Mouse (Mus musculus): ENCODE results near the gene Focad. TPM values are rescaled to one million over a fixed set of nuclear protein-coding genes. Genes with fewer than 3 reads are reported as not detected.

The Focad gene
- total RNA-seq, 2 experiments from 2014 or later, result 56.9 to 59.4 TPM

DNA sequence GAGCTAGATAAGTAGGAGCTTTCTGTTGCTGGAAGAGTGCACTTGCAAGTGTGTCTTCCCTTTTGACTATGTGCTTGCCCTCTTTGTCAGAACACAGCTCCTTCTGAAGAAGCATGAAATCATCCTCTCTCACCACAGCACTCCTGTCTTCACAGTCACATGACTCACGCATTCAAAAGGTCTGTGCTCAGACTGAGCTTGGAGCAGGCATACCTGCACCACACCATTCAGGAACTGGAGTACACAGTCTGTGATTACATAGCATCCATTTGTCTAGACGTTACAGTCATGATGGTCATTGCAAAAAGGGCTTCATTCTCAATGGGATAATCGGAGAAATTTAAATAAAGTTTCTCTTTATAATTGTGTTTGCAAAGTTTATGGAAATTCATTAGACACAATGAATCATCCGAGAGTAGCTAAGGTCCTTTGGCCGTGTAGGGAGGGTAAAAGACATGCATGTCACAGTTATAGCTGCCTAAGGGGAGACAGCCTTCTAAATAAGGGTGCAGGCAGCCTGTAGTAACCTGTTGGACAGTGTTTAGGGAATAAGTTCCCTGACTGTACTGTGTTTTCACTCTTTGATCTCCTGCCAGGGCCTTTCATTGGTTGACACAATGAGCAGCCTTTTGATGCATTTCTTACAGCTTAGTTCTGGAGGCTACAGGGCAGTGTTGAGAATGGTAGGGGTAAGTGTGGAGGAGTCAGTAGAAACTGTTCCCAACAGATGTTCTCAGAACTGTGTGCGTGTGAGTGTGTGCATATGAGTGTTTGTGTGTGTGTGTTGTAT is 206.6 kb downstream of the Focad start:
- no peak for DNase-seq (ENCODE audit: low spot score in 2 of 2)

DNA sequence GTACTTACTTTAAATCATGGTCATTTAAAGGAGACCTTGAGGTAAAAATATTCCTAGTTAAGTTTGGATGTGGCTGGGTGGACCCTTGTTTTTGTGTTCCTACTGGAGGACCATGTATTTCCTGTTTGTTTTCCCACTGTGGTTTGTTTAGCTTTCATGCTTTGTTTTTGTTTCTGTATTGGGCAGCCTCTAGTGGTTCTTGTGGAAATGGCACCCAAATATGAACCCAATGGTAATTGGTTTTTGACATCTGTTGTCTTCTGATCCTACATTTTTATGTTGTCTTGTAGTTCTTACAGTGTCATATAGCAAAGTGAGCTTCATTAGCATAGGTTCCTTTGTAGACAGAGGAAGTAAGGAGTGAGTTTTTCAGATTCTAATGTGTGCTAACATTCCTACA is 207.9 kb downstream of the Focad start:
- DNase-seq (ENCODE audit: low spot score in 2 of 2), result peak in 1 of 2 experiments; percentile 62

DNA sequence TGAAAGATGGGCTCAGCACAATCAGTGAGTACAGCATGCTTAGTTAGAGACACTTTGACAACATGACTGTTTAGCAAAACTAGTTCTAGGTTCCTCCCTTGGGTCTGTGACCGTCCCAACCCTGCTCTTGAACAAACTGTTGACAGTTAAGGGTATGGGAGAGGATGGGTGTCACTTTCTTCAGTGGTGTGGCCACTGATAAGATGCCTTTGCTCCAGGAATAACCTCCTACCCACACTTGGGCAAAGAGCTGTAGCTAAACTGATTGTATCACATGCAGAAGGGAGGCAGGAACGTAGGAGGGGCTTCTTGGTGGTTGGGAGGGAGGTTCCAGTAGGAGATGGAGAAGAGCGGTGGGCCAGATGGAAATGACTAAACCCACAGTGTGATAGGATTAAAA is 213.3 kb downstream of the Focad start:
- no peak for DNase-seq (ENCODE audit: low spot score in 2 of 2)

DNA sequence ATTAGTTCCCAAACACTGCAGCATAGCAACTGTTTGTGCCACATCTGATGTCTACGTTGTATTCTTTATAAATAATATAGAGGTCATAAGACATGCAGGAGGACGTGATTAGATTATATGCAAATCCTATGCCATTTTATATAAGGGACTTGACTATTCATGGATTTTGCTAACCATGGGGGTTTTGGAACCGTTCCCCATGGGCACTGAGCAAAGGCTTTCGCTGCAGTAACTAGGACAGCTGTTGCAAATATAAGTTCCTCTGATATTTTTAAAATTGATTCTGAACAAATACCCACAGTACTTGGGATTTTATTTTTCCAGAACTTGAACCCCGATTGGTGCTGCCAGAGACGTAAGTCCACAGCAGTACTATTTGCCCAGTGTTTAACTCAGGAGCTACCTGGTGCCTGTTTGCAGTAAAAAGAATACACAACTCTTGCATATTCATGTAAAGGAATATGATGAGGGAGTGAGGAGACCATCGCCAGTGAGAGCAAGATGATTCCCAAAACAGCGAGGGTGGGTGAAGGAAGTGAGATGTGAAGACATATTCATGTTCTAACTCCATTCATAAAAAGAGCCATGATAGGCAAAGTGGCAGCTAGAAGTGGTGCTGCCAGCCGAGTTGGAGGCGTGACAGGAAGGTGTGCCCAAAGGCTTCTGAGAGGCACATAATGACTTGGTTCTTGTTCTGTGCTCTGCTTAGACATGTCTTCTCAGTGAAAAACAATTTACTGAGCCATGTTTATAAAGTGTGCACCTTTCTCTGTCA is 214.1 kb downstream of the Focad start:
- no peak for DNase-seq (ENCODE audit: low spot score in 2 of 2)

DNA sequence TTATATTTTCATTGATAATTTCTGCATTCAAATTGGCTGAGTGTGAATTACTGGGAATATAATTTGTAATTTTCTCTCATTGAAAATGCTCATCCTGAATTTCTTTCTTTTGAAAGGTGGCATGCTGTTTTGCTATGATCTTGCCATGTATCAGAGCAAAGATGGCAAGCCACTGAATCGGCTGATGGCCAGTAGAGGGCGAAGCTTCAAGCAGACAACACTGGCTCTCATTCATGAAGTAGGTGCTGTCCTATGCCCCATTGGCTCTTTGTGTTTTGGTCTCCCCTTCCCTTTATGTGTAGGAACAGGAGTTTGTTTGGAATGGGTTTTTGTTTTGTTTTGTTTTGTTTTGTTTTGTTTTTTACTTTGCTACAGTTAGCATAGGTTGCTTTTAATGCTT is 215.2 kb downstream of the Focad start:
- peak; percentile 24 to 57 for DNase-seq (ENCODE audit: low spot score in 2 of 2)

DNA sequence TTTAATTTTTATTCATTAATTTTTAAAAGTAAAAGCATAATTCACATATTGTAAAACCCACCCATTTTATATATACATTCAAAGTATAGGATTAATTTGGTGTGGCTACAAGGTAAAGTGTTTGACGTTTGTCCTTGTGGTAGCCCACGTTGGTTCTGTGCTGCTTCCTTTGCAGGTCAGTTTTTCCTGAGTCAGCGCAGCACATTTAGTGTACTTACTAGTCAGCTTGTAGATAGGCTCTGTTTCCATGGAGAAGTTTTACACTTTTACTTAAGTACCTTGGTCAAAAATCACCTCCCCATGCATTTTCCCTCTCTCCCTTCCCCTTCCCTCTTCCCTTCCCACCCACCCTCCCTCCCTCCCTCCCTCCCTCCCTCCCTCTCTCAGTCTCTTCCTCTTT is 220.5 kb downstream of the Focad start:
- no peak for DNase-seq (ENCODE audit: low spot score in 2 of 2)

DNA sequence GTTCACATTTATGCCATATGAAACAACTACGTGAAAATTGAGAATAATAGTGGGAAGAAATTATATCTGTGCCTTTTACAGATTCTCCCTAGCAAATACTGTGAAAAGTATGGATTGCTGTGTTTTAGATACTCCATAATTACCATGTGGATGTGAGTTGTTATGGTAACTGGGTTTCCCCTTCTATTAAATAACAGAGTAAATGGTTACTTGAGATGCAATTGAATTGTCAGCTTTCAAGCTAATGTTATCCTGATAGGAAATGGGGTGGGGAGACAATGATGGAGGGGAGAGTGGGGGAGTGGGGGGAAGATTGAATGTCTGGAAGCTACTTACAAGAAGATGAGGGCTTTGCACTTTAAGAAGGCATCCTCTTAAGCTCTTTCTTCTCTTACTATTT is 225.6 kb downstream of the Focad start:
- no peak for DNase-seq (ENCODE audit: low spot score in 2 of 2)

DNA sequence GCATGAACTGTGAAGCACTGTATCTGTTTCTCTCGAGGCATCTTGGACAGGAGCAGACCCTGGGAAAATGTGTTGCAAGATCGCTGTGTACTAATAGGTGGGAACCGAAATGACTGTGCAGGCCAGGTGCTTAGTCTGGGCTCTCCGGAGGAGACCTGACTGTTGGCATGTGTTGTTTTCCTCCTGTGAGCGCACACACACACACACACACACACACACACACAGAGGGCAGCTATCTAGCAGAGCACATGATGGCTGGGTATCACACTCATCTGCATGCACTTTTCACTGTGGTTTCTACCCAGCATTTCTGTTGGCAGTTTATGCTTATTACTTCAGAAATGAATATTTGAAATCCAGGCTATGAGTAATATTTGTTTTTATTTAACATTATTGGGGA is 231.0 kb downstream of the Focad start:
- no peak for DNase-seq (ENCODE audit: low spot score in 2 of 2)

DNA sequence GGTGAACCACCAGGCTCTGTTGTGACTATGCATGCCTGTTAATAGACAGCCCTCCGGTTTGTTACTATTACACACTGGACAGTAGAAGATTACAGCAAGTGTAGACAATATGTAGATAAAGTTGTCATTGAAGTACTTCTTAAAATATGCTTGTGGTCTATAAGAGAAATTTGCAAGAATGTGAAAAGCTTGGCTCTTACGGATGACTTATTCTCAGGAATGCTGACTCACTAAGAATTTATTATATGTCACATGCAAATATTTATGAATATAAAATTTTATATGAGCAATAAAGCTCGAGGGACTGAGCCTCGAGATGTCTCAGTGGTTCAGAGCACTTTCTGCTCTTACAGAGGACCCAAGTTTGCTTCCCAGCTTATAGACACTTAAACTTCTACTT is 240.1 kb downstream of the Focad start:
- no peak for DNase-seq (ENCODE audit: low spot score in 2 of 2)

DNA sequence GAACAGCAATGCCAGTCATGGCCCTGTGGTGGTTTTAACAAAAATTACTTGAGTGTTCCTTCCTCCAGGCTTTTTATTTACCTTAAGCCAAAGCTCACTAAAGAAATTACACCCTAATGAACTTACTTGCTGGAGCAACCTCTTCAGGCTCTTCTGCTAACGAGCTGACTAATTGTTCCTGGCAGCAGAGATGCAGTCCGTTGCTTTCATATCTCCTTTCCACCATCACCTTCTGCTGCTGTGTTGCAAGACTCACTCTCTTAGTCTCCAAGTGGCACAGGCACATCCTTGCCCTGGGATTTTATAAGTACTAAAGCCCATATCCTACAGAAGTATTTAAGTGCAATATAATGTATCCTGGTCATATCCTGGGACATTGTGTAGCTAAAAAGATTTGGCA is 242.3 kb downstream of the Focad start:
- DNase-seq (ENCODE audit: low spot score in 2 of 2), result no peak

DNA sequence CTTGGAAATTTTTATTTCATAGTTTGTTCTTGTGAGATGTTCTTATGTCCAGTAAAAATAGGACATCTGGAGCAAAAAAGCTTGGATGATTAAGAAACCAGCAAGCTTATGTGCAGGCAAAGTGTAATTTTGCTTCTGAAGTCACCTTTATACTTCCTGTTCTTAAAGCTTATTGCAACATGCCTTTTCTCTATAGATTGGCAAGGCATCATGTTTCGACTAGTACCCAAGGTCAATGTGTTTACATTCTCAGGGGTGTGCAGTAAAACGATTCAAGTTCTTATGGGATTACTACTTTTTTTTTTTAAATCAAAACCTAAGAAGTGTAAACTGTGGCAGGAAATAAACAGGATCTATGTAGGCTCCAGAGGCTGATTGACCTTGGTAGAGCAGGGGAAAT is 242.9 kb downstream of the Focad start:
- DNase-seq (ENCODE audit: low spot score in 2 of 2), result no peak

DNA sequence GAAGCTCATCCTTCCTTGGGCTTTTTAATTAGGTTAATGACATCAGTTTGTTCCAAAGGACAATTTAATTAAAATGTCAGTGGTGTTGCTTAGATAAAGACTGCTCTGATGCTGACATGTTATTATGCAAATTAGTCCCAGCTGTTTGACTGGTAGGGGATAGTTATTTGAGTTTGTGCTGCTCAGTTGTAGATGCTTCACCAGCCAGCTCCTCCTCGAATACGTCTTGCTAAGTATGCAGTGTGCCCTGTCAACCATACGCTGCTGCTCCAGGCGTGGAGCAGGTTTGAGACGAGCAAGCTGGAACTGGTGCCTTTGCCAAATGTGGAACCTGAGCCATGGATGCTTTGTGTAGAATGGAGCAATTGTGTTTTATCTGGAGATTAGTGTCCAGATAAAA is 243.7 kb downstream of the Focad start:
- no peak for DNase-seq (ENCODE audit: low spot score in 2 of 2)

DNA sequence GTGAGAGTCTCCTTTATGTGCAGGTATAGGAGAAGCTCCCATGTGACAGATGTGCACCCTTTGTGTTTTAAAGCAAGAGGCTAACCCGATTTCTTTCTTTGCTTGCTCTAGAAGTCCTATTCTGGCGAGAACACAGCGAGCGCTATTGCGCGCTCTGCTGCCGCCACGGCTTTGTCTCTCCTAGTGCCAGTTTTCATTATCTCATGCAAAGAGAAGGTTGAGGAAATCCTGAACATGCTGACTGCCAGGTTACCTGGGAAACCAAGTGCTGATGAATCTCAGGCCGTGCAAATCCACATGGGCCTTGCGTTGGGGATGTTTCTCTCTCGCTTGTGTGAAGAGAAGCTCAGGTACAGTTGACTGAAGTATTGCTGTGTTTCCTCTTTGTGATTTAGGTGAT is 250.0 kb downstream of the Focad start:
- DNase-seq (ENCODE audit: low spot score in 2 of 2), result peak; percentile 38 to 71

DNA sequence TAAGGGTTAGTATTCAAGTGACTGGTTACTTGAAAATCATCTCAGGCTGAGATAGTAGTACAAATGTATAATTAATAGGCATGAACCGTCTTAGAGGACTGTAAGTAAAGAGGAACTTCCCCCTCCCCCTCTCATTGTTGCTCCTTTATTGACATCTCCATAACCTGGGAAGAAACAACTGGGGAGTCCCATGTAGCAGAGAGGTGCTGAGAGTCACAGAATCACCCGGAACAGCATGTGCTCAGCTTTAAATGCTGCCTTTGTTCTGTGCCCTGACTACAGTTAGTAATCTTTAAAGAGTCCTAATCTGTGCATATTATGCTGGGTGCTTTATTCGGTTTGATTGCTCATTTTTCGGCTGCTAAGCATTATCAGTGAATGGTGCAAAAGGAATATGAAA is 250.6 kb downstream of the Focad start:
- DNase-seq (ENCODE audit: low spot score in 2 of 2), result no peak

DNA sequence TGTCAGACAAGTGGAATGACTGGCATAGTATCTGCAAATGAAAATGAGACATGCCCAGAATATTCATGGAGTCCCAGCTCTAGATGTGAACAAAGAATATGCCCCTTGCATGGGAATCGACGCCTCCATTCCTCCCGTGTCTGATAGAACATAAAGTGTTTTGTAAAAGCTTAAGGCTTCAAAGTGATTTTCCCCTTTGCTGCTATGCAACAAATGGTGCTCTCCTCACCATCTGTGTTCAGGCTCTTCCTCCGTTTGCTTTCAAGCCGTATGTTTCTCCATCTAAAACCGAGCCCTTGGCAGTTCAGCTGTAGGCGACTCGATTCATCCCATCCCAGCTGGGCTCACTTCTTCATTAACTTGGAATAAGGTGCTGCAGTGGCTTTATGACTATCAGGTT is 251.5 kb downstream of the Focad start:
- DNase-seq (ENCODE audit: low spot score in 2 of 2), result peak; percentile 62 to 81

DNA sequence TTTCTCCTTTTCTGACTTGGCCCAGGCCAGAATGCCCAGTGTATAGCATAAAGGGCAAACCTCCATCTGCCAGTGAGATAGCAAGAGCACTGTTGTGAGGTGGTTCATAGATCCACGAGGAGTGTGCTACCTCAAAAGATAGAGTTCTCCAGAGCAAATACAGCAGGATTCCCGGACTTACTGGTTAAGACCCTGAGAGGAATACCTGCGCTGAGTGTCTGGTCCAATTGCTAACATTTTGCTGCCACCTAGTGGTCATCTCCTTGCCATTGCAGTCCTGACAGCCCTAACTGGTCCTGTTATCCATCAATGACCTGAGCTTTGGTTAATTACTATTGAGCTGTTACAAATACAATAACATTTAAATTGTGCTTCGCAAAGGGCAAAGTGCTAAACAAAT is 256.5 kb downstream of the Focad start:
- DNase-seq (ENCODE audit: low spot score in 2 of 2), result peak; percentile 47 to 87

DNA sequence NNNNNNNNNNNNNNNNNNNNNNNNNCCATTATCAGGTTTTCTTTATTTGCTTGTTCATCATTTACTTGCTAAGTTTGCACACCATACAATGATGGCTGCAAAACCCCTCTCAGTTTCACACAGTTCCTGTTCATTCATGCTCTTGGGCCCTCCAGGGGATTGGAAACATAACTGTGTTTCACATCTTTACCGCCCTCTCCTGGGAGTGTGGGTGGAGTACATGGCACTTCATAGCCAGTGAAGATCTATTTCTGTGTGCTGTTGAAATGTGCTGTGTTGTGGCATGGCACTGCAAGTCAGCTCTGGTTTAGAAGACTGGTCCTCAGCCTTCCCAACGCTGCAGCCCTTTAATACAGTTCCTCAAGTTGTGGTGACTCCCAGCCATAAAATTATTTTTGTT is 262.2 kb downstream of the Focad start:
- DNase-seq (ENCODE audit: low spot score in 2 of 2), result peak in 1 of 2 experiments; percentile 36

DNA sequence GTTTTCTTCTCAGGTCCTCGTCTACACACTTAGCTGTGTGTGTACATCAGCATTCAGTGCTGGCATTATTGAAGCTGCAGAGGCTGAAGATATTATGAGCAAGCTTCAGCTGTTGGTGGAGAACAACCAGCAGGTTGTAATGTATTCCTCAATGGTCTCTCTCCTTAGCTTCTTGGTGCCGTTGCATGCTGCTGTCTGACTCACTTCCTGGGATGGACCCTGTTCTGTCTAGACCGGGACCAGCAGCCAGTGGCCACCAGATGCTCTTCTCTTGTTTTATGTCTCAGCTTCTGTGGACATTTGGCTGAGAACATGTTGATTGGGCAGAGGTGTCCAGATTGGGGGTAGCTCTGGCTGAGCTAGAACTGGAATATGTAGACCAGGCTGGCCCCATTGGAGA is 263.0 kb downstream of the Focad start:
- no peak for DNase-seq (ENCODE audit: low spot score in 2 of 2)

DNA sequence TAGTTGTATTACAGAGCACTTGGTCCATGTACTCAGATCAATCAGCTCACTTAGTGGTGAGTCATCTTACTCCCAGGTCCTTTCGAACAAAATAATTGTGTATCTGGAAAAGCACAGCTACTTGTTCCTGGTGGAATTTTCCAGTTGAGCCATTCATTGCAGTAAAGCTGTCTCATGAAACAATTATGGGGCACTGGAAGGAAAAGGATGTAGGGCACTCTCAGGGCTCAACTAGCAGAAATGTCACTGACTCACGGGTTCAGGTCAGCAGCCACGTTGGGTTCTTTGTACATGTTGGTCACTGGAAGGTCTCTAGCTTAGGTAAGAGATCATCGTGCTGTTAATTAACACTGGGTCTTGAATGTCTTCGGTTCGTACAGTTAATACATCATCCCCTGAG is 275.5 kb downstream of the Focad start:
- no peak for DNase-seq (ENCODE audit: low spot score in 2 of 2)

DNA sequence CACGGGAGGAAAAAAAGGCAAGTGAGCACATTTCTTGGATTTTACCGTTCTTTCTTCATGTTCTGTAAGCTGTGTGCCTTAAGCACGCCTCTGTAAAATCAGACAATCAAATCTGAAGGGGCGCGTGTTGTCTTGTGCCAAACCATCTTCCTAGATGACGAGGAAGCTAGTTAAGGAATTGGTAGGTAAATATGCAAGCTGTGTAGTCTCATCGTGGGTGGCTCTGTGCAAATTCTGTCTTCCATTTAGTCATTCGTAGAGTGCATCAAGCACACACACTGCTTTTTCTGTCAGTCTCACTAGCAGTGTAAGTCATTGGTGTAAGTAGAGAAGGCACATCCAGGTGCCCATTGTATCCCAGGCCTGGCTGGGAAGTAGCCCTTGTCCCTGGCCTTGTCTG is 276.4 kb downstream of the Focad start:
- DNase-seq (ENCODE audit: low spot score in 2 of 2), result peak in 1 of 2 experiments; percentile 44

DNA sequence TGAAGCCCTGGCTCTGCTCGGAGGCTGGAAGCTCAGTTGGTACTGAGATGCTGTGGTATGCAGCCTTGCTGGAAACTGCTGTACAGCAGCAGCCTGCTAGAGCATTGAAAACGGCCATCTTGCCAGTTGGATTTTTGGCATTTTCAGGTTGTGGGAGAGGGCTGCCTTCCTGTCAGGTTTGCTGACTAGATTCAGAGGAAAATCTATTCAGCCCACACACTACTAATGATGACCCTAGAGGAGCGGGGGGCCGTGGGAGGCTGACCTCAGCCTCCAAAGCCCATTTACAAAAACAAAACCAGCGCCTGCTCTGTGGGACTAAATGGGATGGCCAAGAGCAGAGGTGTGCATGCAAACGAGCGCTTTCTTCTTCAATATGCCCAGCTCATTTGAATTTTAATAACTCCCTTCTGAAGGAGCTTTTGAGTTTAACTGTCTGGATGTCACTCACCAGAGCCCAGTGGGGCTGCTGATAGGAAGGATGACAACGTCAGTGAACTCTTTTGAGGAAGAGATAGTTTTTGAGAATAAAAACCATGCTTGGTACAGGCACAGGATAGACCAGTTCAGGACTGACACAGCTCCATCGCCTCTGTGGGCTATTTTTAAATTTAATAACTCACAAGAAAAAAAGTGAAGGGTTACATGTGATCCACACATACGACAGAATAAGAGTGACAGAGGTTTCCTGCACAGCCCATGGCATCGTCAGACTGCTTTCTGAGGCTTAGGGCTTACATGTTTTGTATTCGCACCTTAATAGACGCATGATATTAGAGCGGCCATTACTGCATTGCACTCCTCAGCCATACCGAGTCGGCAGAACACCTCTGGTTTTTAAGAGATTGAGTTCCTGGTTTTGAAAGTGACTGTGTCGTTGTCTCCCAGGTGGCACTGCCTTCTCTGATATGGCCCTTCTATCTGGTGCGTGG is 278.1 kb downstream of the Focad start:
- no peak for DNase-seq (ENCODE audit: low spot score in 2 of 2)

DNA sequence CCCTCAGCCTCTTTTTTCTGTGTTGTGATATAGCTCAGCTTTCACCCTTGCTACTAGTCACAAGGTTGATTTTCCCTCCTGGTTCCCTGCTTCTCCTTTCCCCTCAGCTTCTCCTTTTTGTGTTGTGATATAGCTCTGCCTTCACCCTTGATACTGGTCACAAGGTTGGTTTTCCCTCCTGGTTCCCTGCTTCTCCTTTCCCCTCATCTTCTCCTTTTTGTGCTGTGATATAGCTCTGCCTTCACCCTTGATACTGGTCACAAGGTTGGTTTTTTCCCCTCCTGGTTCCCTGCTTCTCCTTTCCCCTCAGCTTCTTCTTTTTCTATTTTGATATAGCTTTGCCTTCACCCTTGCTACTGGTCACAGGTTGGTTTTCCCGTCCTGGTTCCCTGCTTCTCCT is 295.6 kb downstream of the Focad start:
- DNase-seq (ENCODE audit: low spot score in 2 of 2), result no peak
